ENCODE assay signal across 1 mouse cellular context in genomic region chr10:67065277-67065887, GRCm38 (mm10).
TF ChIP-seq lines count a peak whose summit lies in the region.

No protein-coding gene starts in this region.

TF ChIP-seq in CH12.LX, 34 proteins besides CTCF, POLR2A, EP300 and RAD21 (continued from another document):
- TF ChIP-seq JUND (conservative IDR thresholded peaks at IDR 0.05; ENCODE audit: low read depth, low read length), result no peak
- TF ChIP-seq ELF1 (IDR thresholded peaks at IDR 0.05; ENCODE audit: low read depth, low read length), result peak; percentile 36; the same call in 1 of the 2 replicates
- no peak for TF ChIP-seq HCFC1 (IDR thresholded peaks at IDR 0.05; ENCODE audit: low read depth, low read length)
- TF ChIP-seq NRF1 (IDR thresholded peaks at IDR 0.05; ENCODE audit: low read depth, low read length), result no peak
- TF ChIP-seq USF2 (conservative IDR thresholded peaks at IDR 0.05; ENCODE audit: low read depth, low read length), result peak; percentile 14; the same call in 1 of the 2 replicates
- TF ChIP-seq USF1 (IDR thresholded peaks at IDR 0.05; ENCODE audit: low read depth, low read length), result peak; percentile 39
- 0 out of 2 replicates have a peak, but pooled peaks have one; percentile 26 for TF ChIP-seq TBP (conservative IDR thresholded peaks at IDR 0.05; ENCODE audit: low read depth, low read length)
